Mouse (Mus musculus): Measurements from ENCODE around the gene Fam76a.

DNA sequence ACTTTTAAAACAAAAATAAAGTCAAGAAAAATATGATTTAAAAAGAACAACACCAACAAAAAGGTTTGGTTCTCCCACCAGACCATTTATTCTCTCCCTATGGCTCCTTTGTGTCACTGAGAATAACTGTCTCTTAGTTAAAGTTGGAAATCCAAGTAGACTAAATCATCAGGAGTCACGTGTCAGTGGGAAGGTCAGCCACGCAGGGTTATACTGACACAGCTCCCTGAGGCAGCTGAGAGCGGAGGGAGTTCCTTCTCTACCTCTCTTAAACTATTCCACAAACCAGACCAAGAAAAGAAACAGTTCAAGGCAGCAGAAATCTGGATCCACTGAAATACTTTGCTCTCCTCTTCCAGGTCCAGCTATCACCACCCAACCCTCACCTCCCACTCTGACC, 51.2 kb downstream of the Fam76a start:
- TF ChIP-seq POLR2A (IDR thresholded peaks at IDR 0.05; ENCODE audit: borderline replicate concordance, extremely low read depth, low read depth, low read length), result no peak
- TF ChIP-seq CTCF (IDR thresholded peaks at IDR 0.05; ENCODE audit: insufficient read depth, low read length), result no peak
